Mouse (Mus musculus) layer of hippocampus, postnatal 36 days (tissue): ENCODE measurements around the gene Nell2. TPM values are rescaled to one million over a fixed set of nuclear protein-coding genes. Genes with fewer than 3 reads are reported as not detected.
A peak's percentile ranks its signal among the peaks of the same experiment; 100 is the strongest.

Source experiments
- DNase-seq, 2 experiments: peaks; one replicate each; pipeline ENCODE4 v3.0.0; 2022
- total RNA-seq, 2 experiments: library from RNA; stranded (reverse); gene quantifications; 2 replicates each; pipeline ENCODE4 v1.2.3; 2021

Gene Nell2
- total RNA-seq, 2 experiments from 2014 or later = 744 to 782 TPM

DNA sequence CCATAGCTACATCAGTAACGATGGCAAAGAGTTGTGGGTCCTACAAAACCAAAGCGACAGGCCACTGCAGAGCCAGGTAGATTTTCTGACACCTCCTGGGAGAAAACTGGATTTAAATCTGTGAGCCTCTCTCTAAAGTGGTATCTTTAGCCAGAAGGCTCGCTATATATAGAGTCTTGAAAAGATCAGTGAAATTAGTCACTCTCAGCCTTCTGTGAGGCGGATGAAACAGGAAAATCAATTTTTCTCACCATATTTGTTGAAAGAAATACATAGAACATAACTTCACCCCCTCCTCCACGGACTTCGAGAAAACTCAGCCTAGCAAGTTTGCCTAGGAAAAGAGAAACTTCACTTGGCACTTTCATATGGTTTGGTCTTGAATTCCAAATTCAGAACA lies 54.4 kb downstream of the Nell2 start:
- DNase-seq = no peak

GRCm38 (mm10) chr15:95467195-95467594 lies 61.2 kb downstream of the Nell2 start:
- no peak for DNase-seq

GRCm38 (mm10) chr15:95460041-95460566 lies 68.3 kb downstream of the Nell2 start:
- no peak for DNase-seq

- DNase-seq = no peak
These were observed 83.8 kb downstream of the Nell2 start for GRCm38 (mm10) chr15:95444586-95444985.

- no peak for DNase-seq
These were observed 90.6 kb downstream of the Nell2 start for GRCm38 (mm10) chr15:95437740-95438139.

DNA sequence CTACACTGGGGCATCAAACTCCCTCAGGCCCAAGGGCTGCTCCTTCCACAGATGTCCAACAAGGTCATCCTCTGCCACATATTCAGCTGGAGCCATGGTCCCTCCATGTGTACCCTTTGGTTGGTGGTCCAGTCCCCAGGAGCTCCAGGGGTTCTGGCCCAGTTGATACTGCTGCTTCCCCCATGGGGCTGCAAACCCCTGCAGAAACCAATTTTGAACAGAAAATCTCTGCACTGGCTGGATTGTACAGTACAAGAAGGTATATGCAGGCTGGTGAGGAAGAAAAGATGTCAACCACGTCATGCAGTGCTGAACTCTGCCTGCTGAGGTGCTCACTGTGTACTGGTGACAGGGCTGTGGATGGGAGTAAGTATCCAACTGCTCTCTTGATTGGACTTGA lies 92.1 kb downstream of the Nell2 start:
- no peak for DNase-seq

DNA sequence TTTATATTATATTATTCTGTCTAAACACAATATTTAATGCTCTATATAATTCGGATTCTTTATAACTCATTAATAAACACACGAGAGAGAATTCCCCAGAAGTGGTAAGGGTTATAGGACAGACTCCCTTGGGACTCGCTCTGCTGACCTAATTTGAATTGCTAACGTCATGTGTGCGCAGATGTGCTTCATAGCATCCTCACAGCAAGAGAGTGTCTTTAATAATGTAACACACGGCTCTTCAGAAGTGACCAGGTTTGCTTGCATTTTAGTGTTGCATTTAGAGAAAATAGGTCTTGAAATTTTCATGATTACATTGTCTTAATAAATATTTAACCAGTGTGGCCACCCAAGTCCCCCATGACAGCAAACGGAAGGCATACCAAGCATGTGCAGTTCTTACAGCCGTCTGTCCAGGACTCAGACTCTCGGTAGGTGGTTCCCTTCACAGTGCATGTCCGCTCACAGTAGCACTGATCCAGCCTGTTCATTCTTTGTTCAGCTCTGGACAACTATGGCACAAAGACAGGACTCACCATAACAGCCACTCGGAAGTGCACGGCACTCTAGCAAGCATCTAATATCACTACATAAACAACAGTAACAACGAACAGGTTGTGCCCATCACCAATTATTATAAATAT lies 97.1 kb downstream of the Nell2 start:
- DNase-seq = no peak

DNA sequence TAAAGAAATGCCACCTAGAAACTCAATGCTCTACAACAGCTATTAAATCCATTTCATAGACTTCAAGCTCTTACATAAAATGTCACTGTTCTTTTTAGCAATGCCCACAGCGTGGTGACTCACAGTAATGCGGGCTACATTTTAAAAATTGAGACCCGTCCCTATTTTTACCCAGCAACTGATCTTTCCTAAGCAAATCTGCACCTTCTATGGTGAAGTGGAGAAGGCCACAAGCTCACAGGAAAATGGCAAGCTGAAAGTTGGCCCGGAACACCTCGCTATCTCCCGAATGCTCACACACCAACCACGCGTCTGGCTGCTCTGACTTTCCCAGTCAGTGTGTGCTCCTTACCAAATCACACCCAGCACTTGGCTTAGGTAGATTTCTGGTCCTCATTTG lies 98.4 kb downstream of the Nell2 start:
- DNase-seq = no peak

- no peak for DNase-seq
These were observed 100.2 kb downstream of the Nell2 start for GRCm38 (mm10) chr15:95428003-95428663.

GRCm38 (mm10) chr15:95425085-95425484 lies 103.3 kb downstream of the Nell2 start:
- DNase-seq = no peak

GRCm38 (mm10) chr15:95422226-95422950 lies 106.0 kb downstream of the Nell2 start:
- DNase-seq = no peak

DNA sequence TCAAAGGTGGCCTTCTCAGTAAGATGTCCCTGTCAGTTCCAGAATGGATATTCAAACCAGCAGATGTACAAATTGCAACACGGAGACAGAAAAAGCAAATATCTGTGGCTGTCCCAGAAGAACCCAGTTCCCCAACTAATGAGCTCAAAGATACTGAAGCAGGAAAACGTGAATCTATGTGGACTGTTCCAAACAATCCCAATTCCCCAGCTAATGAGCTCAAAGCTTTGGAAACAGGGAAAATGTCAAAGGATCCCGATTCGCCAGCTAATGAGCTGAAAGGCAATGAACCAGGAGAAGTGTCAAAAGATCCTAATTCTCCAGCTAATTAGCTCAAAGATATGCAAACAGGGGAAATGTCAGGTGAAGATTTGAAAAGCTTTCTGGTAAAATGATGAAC lies 109.7 kb downstream of the Nell2 start:
- DNase-seq = no peak

DNA sequence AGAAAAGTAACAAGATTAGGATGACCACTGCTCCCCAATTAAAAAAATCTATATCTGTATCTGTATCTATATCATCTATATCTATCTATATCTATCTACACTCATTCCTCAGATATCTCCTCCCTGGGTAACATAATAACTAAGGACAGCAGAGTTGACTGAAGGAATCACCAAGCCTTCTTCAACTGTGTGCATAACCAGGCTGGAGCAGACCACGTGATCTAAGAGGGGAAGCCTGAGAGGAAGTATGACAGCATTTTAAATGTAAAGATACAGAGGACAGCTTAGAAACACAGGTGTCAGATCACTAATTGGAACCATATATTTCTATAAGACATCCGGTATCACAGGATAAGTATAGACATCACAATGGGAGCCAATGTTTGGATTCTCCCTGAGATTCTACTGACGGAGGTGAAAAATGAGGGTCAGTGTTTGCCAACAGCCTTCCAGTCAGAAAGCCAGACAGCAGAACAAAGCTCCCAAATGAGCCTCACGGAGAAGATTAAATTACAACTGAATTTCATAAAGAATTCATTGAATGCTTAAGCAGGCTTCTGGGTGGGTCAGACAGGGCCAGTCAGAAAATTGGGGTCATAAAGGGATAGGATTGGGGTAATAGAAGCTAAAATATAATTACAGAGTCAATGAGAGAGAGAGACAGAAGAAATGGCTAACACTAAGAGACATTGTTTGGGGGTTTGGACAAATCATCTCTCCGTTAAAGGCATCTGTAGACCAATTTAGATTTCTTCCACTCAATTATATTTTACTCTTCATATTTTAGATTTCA lies 116.2 kb downstream of the Nell2 start:
- DNase-seq = no peak

DNA sequence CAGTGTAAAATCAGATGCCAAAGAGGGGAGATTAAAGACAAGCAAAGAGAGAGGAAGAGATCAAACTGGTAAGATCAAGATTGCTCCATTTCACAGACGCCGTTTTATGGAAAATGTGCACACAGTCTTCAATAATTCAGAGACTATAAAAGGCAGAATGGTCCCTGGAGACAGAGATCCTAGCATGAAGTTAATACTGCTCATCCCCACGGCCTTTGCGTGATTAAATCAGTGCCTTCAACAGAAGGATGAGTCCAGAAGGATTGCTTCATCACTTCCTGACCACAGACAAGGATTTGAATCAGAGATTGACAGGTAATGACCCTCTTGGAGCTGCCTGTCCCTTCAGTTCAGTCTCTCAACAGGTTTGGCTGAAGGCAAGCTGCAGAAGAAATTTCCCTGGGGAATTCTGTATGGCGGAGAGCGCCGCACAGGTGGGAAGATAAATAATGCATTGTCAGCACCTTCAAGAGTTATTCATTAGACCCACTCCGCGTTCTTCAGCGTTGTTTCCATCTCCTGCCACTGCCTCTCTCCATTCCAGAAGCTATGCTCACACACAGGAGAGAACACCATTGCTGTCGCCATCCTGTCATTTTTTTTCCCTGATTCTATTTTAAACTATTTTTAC lies 118.0 kb downstream of the Nell2 start:
- no peak for DNase-seq

DNA sequence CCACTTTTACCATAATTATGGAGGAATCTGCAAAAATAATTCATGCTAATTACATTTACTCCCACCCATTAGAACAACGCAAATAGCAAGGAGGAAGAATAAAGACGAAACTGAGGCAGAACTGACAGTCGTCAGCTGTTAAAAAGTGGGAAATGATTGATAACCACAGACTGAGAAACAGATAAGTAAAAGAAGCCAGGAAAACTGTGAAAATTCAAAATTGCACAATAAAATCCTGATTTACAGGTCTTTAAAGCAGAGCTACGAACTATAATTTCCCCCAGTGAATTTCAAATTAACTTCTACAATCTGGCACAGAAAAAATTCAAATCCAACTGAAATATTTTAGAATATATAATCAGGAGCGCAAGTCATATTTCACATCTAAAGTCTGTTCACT lies 138.0 kb downstream of the Nell2 start:
- no peak for DNase-seq

DNA sequence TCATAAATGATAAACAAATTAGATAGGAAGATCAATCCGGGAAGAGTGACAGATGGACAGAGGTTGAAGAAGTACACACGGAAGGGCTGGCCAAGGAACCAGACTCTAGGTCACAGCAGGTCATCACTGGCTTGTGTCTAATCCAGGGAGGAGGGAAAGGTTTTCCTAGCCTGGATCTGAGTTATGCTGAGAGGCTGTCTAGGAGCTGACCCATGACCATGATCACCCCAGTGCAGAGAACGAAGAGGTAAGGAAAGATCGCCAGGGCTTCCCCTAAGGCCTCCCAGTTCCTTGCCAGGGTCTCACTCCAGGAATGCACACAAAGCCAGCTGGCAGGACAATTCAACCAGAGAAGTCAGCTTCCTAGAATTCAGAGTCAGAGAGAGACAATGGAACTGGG lies 139.4 kb downstream of the Nell2 start:
- DNase-seq = no peak

GRCm38 (mm10) chr15:95380859-95381258 lies 147.5 kb downstream of the Nell2 start:
- DNase-seq = no peak

- peak; percentile 54 to 56 for DNase-seq
These were observed 157.5 kb downstream of the Nell2 start for GRCm38 (mm10) chr15:95370720-95371395.

- DNase-seq = no peak
These were observed 160.2 kb downstream of the Nell2 start for GRCm38 (mm10) chr15:95368185-95368584.

DNA sequence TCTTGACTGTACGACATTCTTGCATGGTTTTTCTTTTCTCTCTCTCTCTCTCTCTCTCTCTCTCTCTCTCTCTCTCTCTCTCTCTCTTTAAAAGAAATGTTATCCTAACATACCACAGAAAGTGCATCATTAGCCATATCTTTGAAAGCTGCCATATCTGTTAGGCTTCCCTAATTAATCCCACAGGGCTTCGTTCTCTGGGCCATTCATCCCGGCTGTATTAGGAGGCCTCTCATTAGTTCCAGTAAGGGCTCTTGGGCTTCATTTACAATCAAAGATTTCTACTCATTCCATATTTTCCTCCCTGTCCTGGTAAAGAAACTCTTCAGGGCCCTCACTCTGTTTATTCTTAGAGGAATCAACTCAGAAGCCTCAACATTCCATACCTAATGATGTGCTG lies 161.9 kb downstream of the Nell2 start:
- no peak for DNase-seq

DNA sequence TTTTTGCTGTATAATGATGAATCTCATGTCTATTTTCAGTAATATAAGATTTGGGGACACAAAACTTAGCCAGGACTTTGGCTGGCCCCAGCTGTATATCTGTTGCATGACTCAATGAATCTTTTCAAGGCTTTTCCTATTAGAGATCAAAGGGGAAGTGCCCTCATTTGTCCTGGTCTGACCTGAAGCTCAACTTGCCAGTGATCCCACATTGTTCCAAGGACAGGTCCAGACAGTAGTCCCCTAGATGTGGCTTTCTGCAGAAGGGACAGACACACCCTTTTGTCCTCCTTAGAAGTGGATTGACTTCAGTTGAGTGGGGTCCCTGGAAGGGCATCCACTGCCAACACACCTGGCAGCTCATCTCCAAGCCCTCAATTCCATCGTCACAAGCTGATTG lies 173.6 kb downstream of the Nell2 start:
- DNase-seq = no peak
